Mouse (Mus musculus) kidney, adult 2 months (tissue): ENCODE results near the gene Enpp4.

Experiments
- CTCF ChIP-seq: fragments of 200-500 bp; conservative IDR thresholded peaks from 2 replicates; pipeline ENCODE4 v1.5.1; 2011; ENCODE audit warnings: low read depth, mild to moderate bottlenecking, control low read depth, low read length, moderate library complexity, mixed read lengths; ENCODE audit not compliant: insufficient read depth, insufficient read length
- POLR2A ChIP-seq: fragments of 200-500 bp; IDR thresholded peaks from one replicate; pipeline ENCODE4 v1.6.1; 2011; ENCODE audit warnings: low read depth, low read length, control low read depth

GRCm38 (mm10) chr17:44083156-44083555 is 22.5 kb downstream of the Enpp4 start:
- TF ChIP-seq POLR2A, result no peak
- no peak for TF ChIP-seq CTCF
